Comparison of ENCODE assay signal across 9 mouse cellular contexts in genomic region chr4:136178475-136178921, GRCm38 (mm10). TPM values are rescaled to one million over a fixed set of nuclear protein-coding genes. Genes with fewer than 3 reads are reported as not detected.
A peak's percentile ranks its signal among the peaks of the same experiment; 100 is the strongest.
DNase-seq lines count a peak whose midpoint lies in the region; ATAC-seq and TF ChIP-seq lines count a peak whose summit lies in the region.
"Had no signal": no experiment of that assay in that cellular context is flagged by ENCODE, and none has a peak within 500 bp of the region (broad histone marks: within the 10 kb centered on the region; RNA-seq: fewer than 3 reads in every experiment).

No protein-coding gene starts in this region.

- peaks cover 41% of the 10 kb centered on the region for H3K36me3 ChIP-seq in hindbrain, embryonic 10.5 days
- H3K36me3 ChIP-seq in hindbrain, postnatal 0 days (ENCODE audit: insufficient read depth, low read length) = no peaks in the 10 kb centered on the region
- no peaks in the 10 kb centered on the region for H3K36me3 ChIP-seq in macrophage (ENCODE audit: inconsistent target)

- H3K79me2 ChIP-seq in macrophage (ENCODE audit: inconsistent target) = peaks cover 65% of the 10 kb centered on the region

- peaks cover 3% of the 10 kb centered on the region; the same call in 1 of the 2 replicates for H3K27me3 ChIP-seq in hindbrain, embryonic 10.5 days (ENCODE audit: insufficient read depth, poor library complexity, severe bottlenecking)
- no peaks in the 10 kb centered on the region for H3K27me3 ChIP-seq in hindbrain, postnatal 0 days (ENCODE audit: insufficient read depth, low read length)

- H3K4me1 ChIP-seq in hindbrain, embryonic 10.5 days (replicated peaks) = peaks cover 72% of the 10 kb centered on the region
- peaks cover 6% of the 10 kb centered on the region; the same call in 1 of the 2 replicates for H3K4me1 ChIP-seq in hindbrain, postnatal 0 days (ENCODE audit: insufficient read depth, low read length)

- no peak overlapping the region for H3K4me2 ChIP-seq in hindbrain, postnatal 0 days (ENCODE audit: low read depth, low read length)

- 0 out of 2 replicates have a peak overlapping the region, but pooled peaks have one; percentile 18 for H3K4me3 ChIP-seq in hindbrain, embryonic 10.5 days
- H3K4me3 ChIP-seq in hindbrain, postnatal 0 days (ENCODE audit: low read length) = no peak overlapping the region
- H3K4me3 ChIP-seq in macrophage (ENCODE audit: inconsistent target) = no peak overlapping the region

- peak overlapping the region; percentile 73 for H3K27ac ChIP-seq in hindbrain, embryonic 10.5 days
- H3K27ac ChIP-seq in hindbrain, postnatal 0 days = no peak overlapping the region
- H3K27ac ChIP-seq in macrophage = peak overlapping the region; percentile 81

- no peak for ATAC-seq in hindbrain, postnatal 0 days
- peak; percentile 8; the same call in 1 of the 2 replicates for ATAC-seq in erythroblast, adult 5-6 weeks (replicated peaks; ENCODE audit: low FRiP score, poor library complexity, severe bottlenecking)

- WGBS in hindbrain, embryonic 10.5 days = 88% methylated on average over 12 of the region's 12 CpGs
- 78% methylated on average over 12 of the region's 12 CpGs for WGBS in hindbrain, postnatal 0 days
- WGBS in macrophage (ENCODE audit: missing documents) = 24% methylated on average over 12 of the region's 12 CpGs

- DNase-seq in hindbrain, embryonic 10.5 days (ENCODE audit: low spot score) = no peak
- DNase-seq in hindbrain, postnatal 0 days (ENCODE audit: low spot score) = no peak
- peak; percentile 58 for DNase-seq in CD4-positive, CD25-positive, alpha-beta regulatory T cell, adult 2 months (ENCODE audit: low read depth, low spot score)
- no peak for DNase-seq in layer of hippocampus, postnatal 25 days (ENCODE audit: extremely low spot score in 1 of 2, low spot score in 1 of 2)
- DNase-seq in cerebellum, postnatal 14 days = no peak
- no peak for DNase-seq in right cerebral cortex, postnatal 14 days
- DNase-seq: layer of hippocampus, adult 9-11 months had no signal

- no peak for TF ChIP-seq CTCF in hindbrain, postnatal 0 days (IDR thresholded peaks at IDR 0.05; ENCODE audit: low read depth)

- no peaks in the 10 kb centered on the region for H3K9me3 ChIP-seq in hindbrain, embryonic 10.5 days
- H3K9me3 ChIP-seq in hindbrain, postnatal 0 days (ENCODE audit: low read length) = no peaks in the 10 kb centered on the region

- H3K9ac ChIP-seq in hindbrain, postnatal 0 days (replicated peaks; ENCODE audit: low read length) = no peak overlapping the region

RNA-seq across cellular contexts. Expression of gene E2f2, which starts 6.3 kb away (rescaled TPM):
- polyA plus RNA-seq in hindbrain, embryonic 10.5 days (2016; fragmentation: Nextera tagmentation; extraction: Ambion mirVana) = 9.0 and 9.4 TPM in 2 replicates
- total RNA-seq in hindbrain, postnatal 0 days (2014; rRNA removed) = 3.5 and 3.7 TPM in 2 replicates
- polyA plus RNA-seq in hindbrain, postnatal 0 days (2015; fragmentation: Nextera tagmentation; extraction: Ambion mirVana) = 2.3 and 2.4 TPM in 2 replicates
- total RNA-seq in erythroblast, adult 5-6 weeks (2015; ENCODE audit: low replicate concordance) = 226 and 246 TPM in 2 replicates
- total RNA-seq in erythroblast, adult 5-6 weeks (2017; ENCODE audit: low replicate concordance) = 344 and 364 TPM in 2 replicates
- total RNA-seq in macrophage (2018; cell fraction: chromatin; rRNA removed) = 1 to 10 TPM; 1.3 to 8.2 (median 3.5) TPM
- total RNA-seq in macrophage (2018; cell fraction: cytosol; rRNA removed) = 1 to 10 TPM in 22 of 26 experiments, under 1 TPM in 4; 0.38 to 2.9 (median 1.6) TPM
- 10 to 100 TPM in 1 of 26 experiments, 1 to 10 TPM in 25; 1.1 to 12.0 (median 3.1) TPM for total RNA-seq in macrophage (2018; cell fraction: nucleus; rRNA removed)
- polyA plus RNA-seq in macrophage (2018) = 1.5 to 5.0 TPM (median 2.6 TPM) in 3 replicates
- 1 to 10 TPM in 1 of 2 experiments, under 1 TPM in 1; 0.59 to 1.2 TPM for total RNA-seq in layer of hippocampus, postnatal 25 days (2021)

RNA-seq across cellular contexts. Expression of gene Asap3, which starts 27.7 kb away (rescaled TPM):
- 5.2 and 6.5 TPM in 2 replicates for polyA plus RNA-seq in hindbrain, embryonic 10.5 days (2016; fragmentation: Nextera tagmentation; extraction: Ambion mirVana)
- 9.1 and 10.5 TPM in 2 replicates for total RNA-seq in hindbrain, postnatal 0 days (2014; rRNA removed)
- polyA plus RNA-seq in hindbrain, postnatal 0 days (2015; fragmentation: Nextera tagmentation; extraction: Ambion mirVana) = 4.1 TPM in 2 replicates
- total RNA-seq in erythroblast, adult 5-6 weeks (2015; ENCODE audit: low replicate concordance) = 0.19 TPM in 1 of 2 replicates, not detected in the other
- 0.43 TPM in 1 of 2 replicates, not detected in the other for total RNA-seq in erythroblast, adult 5-6 weeks (2017; ENCODE audit: low replicate concordance)
- total RNA-seq in macrophage (2018; cell fraction: chromatin; rRNA removed) = 1 to 10 TPM in 2 of 26 experiments, under 1 TPM in 17, not detected in 7; 0.13 to 7.5 (median 0.30) TPM
- total RNA-seq in macrophage (2018; cell fraction: cytosol; rRNA removed) = under 1 TPM in 20 of 26 experiments, not detected in 6; 0.03 to 0.29 (median 0.06) TPM
- 1 to 10 TPM in 1 of 26 experiments, under 1 TPM in 14, not detected in 11; 0.11 to 4.8 (median 0.19) TPM for total RNA-seq in macrophage (2018; cell fraction: nucleus; rRNA removed)
- polyA plus RNA-seq in macrophage (2018) = 0.04 to 0.09 TPM (median 0.07 TPM) in 3 replicates
- 1 to 10 TPM; 2.7 to 4.3 TPM for total RNA-seq in layer of hippocampus, postnatal 25 days (2021)

RNA-seq across cellular contexts. Expression of gene Id3, which starts 35.2 kb away (rescaled TPM):
- 576 and 684 TPM in 2 replicates for polyA plus RNA-seq in hindbrain, embryonic 10.5 days (2016; fragmentation: Nextera tagmentation; extraction: Ambion mirVana)
- total RNA-seq in hindbrain, postnatal 0 days (2014; rRNA removed) = 204 and 344 TPM in 2 replicates
- 253 and 254 TPM in 2 replicates for polyA plus RNA-seq in hindbrain, postnatal 0 days (2015; fragmentation: Nextera tagmentation; extraction: Ambion mirVana)
- total RNA-seq in erythroblast, adult 5-6 weeks (2015; ENCODE audit: low replicate concordance) = not detected in 2 replicates
- not detected in 2 replicates for total RNA-seq in erythroblast, adult 5-6 weeks (2017; ENCODE audit: low replicate concordance)
- 100 to 1,000 TPM in 1 of 26 experiments, 10 to 100 TPM in 17, 1 to 10 TPM in 6, under 1 TPM in 1, not detected in 1; 0.79 to 106 (median 19.0) TPM for total RNA-seq in macrophage (2018; cell fraction: chromatin; rRNA removed)
- total RNA-seq in macrophage (2018; cell fraction: cytosol; rRNA removed) = 10 to 100 TPM in 15 of 26 experiments, 1 to 10 TPM in 7, under 1 TPM in 4; 0.19 to 99.1 (median 14.3) TPM
- total RNA-seq in macrophage (2018; cell fraction: nucleus; rRNA removed) = 100 to 1,000 TPM in 6 of 26 experiments, 10 to 100 TPM in 16, 1 to 10 TPM in 2, not detected in 2; 1.7 to 296 (median 18.8) TPM
- polyA plus RNA-seq in macrophage (2018) = 0.34 to 38.1 TPM (median 3.1 TPM) in 3 replicates
- 10 to 100 TPM; 51.7 to 62.5 TPM for total RNA-seq in layer of hippocampus, postnatal 25 days (2021)

Comparison
In these comparisons a context has a peak if more than half of its experiments do, and no peak if none do; other contexts are left out.
1. RNA of gene E2f2, which starts 6.3 kb away (total RNA-seq): 226 to 364 TPM in erythroblast, adult 5-6 weeks; 3.5 to 3.7 TPM in hindbrain, postnatal 0 days and 0.59 to 1.2 TPM in layer of hippocampus, postnatal 25 days; every median in the first group is over 10 times any median in the second.
2. RNA of gene Id3, which starts 35.2 kb away (total RNA-seq): 204 to 344 TPM in hindbrain, postnatal 0 days and 51.7 to 62.5 TPM in layer of hippocampus, postnatal 25 days; not detected in erythroblast, adult 5-6 weeks; every median in the first group is over 10 times any median in the second.